Mouse (Mus musculus) gastrocnemius, postnatal 14 days (tissue): Measurements from ENCODE around the gene Gata1. TPM values are rescaled to one million over a fixed set of nuclear protein-coding genes. Genes with fewer than 3 reads are reported as not detected.
"Not testable (repeated sequence)": the region's sequence is repeated elsewhere in the genome, so short reads cannot be mapped to it uniquely, and the experiment has no call there.

ENCODE experiments used
- DNase-seq: peaks from one replicate; pipeline ENCODE4 v3.0.0; 2021; ENCODE audit warnings: mixed read lengths
- intact Hi-C: fragments of 180-260 bp; cut with DNase I; formaldehyde crosslinking; loops from one replicate; pipeline ENCODE4 v1.15.1; 2025; ENCODE audit warnings: low total_unique reads
- total RNA-seq, 2 experiments: library from RNA; stranded (reverse); gene quantifications; 2 replicates each; pipeline ENCODE4 v1.2.3; 2021

Gata1 gene
- total RNA-seq, 2 experiments from 2014 or later: 0.21 TPM; not detected in 1

GRCm38 (mm10) chrX:7968226-7968625 lies 9.6 kb downstream of the Gata1 start:
- intact Hi-C loops: no loop called here
- no peak for DNase-seq

- DNase-seq: no peak
- intact Hi-C loops: no loop called here
Measured at GRCm38 (mm10) chrX:7967596-7968201, 10.2 kb downstream of the Gata1 start.

- DNase-seq: no peak
- intact Hi-C loops: no loop called here
Measured at GRCm38 (mm10) chrX:7966161-7966560, 11.7 kb downstream of the Gata1 start.

- DNase-seq: no peak
Measured at GRCm38 (mm10) chrX:7963829-7964626, 13.8 kb downstream of the Gata1 start.

GRCm38 (mm10) chrX:7958868-7959267 lies 19.0 kb downstream of the Gata1 start:
- intact Hi-C loops: no loop called here
- no peak for DNase-seq

More at GRCm38 (mm10) chrX:7963829-7964626, 13.8 kb downstream of the Gata1 start:
- intact Hi-C loops: no loop called here

- intact Hi-C loops: no loop called here
Measured at GRCm38 (mm10) chrX:7950091-7950490, 27.8 kb downstream of the Gata1 start.

GRCm38 (mm10) chrX:7947900-7948492 lies 29.9 kb downstream of the Gata1 start:
- DNase-seq: peak; percentile 93
- intact Hi-C loops: no loop called here

More at GRCm38 (mm10) chrX:7950091-7950490, 27.8 kb downstream of the Gata1 start:
- DNase-seq: no peak

- intact Hi-C loops: no loop called here
Measured at GRCm38 (mm10) chrX:7947108-7947899, 30.6 kb downstream of the Gata1 start, which contains the start of gene Hdac6. Gene Hdac6 (minus strand): TSS chrX:7947889.

GRCm38 (mm10) chrX:7945618-7946017 lies 32.3 kb downstream of the Gata1 start:
- DNase-seq: no peak
- intact Hi-C loops: no loop called here

More at GRCm38 (mm10) chrX:7947108-7947899, 30.6 kb downstream of the Gata1 start, which contains the start of gene Hdac6:
- no peak for DNase-seq

- intact Hi-C loops: no loop called here
- no peak for DNase-seq
Measured at GRCm38 (mm10) chrX:7937667-7938066, 40.2 kb downstream of the Gata1 start.

GRCm38 (mm10) chrX:7936874-7937273 lies 41.0 kb downstream of the Gata1 start:
- no peak for DNase-seq
- intact Hi-C loops: no loop called here

- intact Hi-C loops: no loop called here
Measured at GRCm38 (mm10) chrX:7928270-7928790, 49.5 kb downstream of the Gata1 start, which contains the start of gene Eras. Gene Eras (minus strand): TSS chrX:7928607.

GRCm38 (mm10) chrX:7927116-7927515 lies 50.8 kb downstream of the Gata1 start:
- intact Hi-C loops: no loop called here
- DNase-seq: no peak

More at GRCm38 (mm10) chrX:7928270-7928790, 49.5 kb downstream of the Gata1 start, which contains the start of gene Eras:
- no peak for DNase-seq

- intact Hi-C loops: no loop called here
- no peak for DNase-seq
Measured at GRCm38 (mm10) chrX:7926266-7926665, 51.6 kb downstream of the Gata1 start.

GRCm38 (mm10) chrX:7922032-7922431 lies 55.8 kb downstream of the Gata1 start:
- intact Hi-C loops: no loop called here
- DNase-seq: no peak

GRCm38 (mm10) chrX:7919601-7920383 lies 58.1 kb downstream of the Gata1 start, which contains the start of gene Pcsk1n:
Gene Pcsk1n (plus strand): TSS chrX:7919822.
- intact Hi-C loops: loop anchor here (5.0 kb wide), 1 partner anchor 98 kb away; the partner anchor contains the start of gene Glod5
- DNase-seq: no peak

GRCm38 (mm10) chrX:7917960-7918359 lies 59.9 kb downstream of the Gata1 start:
- intact Hi-C loops: loop anchor here (5.0 kb wide), 1 partner anchor 99 kb away; the partner anchor contains the start of gene Glod5
- DNase-seq: not testable (repeated sequence)

- intact Hi-C loops: loop anchor here (5.0 kb wide), 1 partner anchor 102 kb away; the partner anchor contains the start of gene Glod5
- not testable (repeated sequence) for DNase-seq
Measured at GRCm38 (mm10) chrX:7915669-7916068, 62.2 kb downstream of the Gata1 start.
